Mouse (Mus musculus) 3134 (cell line): ENCODE results near the gene Gpi1.
"Not testable (repeated sequence)": the region's sequence is repeated elsewhere in the genome, so short reads cannot be mapped to it uniquely, and the experiment has no call there.

ENCODE experiments used
- DNase-seq: peaks from one replicate; pipeline ENCODE4 v3.0.0-alpha.2; 2011; ENCODE audit warnings: low spot score; ENCODE audit not compliant: insufficient read length; ENCODE audit errors: extremely low read depth

Gene Gpi1

GRCm38 (mm10) chr7:34195632-34196031 lies 34.5 kb downstream of the Gpi1 start:
- DNase-seq = no peak

- no peak for DNase-seq
Observed at GRCm38 (mm10) chr7:34192825-34193224, 37.3 kb downstream of the Gpi1 start.

- DNase-seq = no peak
Observed at GRCm38 (mm10) chr7:34189376-34189989, 40.7 kb downstream of the Gpi1 start.

GRCm38 (mm10) chr7:34183794-34184193 lies 46.3 kb downstream of the Gpi1 start:
- DNase-seq = no peak

GRCm38 (mm10) chr7:34183356-34183755 lies 46.8 kb downstream of the Gpi1 start:
- no peak for DNase-seq

- DNase-seq = not testable (repeated sequence)
Observed at GRCm38 (mm10) chr7:34176241-34176640, 53.9 kb downstream of the Gpi1 start.

- DNase-seq = no peak
Observed at GRCm38 (mm10) chr7:34172251-34172650, 57.9 kb downstream of the Gpi1 start.

- DNase-seq = no peak
Observed at GRCm38 (mm10) chr7:34169454-34169853, 60.7 kb downstream of the Gpi1 start, which contains the start of gene Uba2. TSS of gene Uba2 (minus strand) at chr7:34169599.

GRCm38 (mm10) chr7:34168470-34169251 lies 61.5 kb downstream of the Gpi1 start:
- DNase-seq = peak; percentile 91

GRCm38 (mm10) chr7:34167766-34168469 lies 62.2 kb downstream of the Gpi1 start:
- DNase-seq = peak; percentile 71

GRCm38 (mm10) chr7:34166850-34167249 lies 63.3 kb downstream of the Gpi1 start:
- peak; percentile 44 for DNase-seq

GRCm38 (mm10) chr7:34165999-34166398 lies 64.1 kb downstream of the Gpi1 start:
- DNase-seq = no peak

- no peak for DNase-seq
Observed at GRCm38 (mm10) chr7:34164671-34165070, 65.5 kb downstream of the Gpi1 start.

- no peak for DNase-seq
Observed at GRCm38 (mm10) chr7:34159167-34159566, 71.0 kb downstream of the Gpi1 start.

- no peak for DNase-seq
Observed at GRCm38 (mm10) chr7:34157994-34158393, 72.1 kb downstream of the Gpi1 start.
